Mouse (Mus musculus): ENCODE data around the gene Ergic1.

The Ergic1 gene

GRCm38 (mm10) chr17:26575786-26576690 is 14.7 kb downstream of the Ergic1 start:
- no peak for DNase-seq (ENCODE audit: low spot score)

DNA sequence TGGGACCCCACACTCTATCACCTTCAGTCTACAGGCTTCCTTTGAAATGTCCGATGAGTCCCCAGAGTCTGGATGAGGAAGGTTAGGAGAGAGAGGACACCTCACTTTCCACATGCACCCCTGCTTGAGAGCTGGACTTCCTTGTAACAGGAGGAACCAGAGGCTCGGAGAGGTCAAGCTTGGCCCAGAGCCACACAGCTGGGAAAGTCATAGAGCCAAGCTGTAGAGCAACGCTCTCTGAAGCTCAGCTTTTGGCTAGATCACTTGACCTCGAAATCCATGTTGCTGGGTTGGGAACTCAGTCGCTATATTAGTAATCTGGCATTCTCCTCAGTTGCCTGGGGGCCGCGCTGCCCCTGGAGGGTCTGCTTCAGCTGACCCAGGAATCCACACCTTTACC is 15.5 kb downstream of the Ergic1 start:
- DNase-seq (ENCODE audit: low spot score) = no peak

GRCm38 (mm10) chr17:26577309-26577708 is 16.0 kb downstream of the Ergic1 start:
- DNase-seq (ENCODE audit: low spot score) = no peak

DNA sequence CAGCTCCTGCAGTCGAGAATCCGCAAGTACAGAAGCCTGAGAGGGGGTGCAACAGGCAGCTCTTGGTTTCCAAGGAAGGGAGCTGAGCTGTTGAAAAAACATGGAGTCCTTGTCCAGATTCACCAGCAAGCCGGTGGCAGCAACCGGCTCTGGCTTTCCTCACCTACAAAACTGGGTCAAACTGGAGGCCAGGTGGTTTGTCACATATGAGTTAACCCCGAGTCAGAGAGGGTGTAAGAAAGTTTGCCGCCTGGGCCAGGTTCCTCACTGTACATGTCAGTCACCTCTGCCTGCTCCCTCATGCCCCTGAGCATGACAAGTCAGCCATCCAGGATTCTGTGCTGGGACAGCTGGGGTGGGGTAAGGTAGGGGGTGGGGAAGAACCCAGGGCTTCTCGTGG is 16.9 kb downstream of the Ergic1 start:
- no peak for DNase-seq (ENCODE audit: low spot score)

DNA sequence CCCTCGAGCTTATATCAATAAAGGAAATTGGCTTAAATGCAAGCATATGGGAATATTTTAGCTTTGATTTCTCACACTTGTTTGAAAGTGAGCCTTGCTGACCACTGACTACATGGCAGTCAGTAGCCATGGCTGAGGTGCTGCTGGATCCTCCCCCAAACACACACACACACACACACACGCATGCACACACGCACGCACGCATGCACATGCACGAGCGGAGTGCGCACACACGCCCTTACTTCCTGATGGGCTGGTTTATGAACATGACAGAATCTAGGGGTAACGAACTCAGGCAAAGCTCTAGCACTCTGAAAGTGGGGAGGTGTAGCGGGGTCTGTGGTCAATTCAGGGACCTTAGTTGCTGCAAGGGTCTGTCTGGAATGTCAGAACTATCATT is 17.5 kb downstream of the Ergic1 start:
- DNase-seq (ENCODE audit: low spot score) = no peak

DNA sequence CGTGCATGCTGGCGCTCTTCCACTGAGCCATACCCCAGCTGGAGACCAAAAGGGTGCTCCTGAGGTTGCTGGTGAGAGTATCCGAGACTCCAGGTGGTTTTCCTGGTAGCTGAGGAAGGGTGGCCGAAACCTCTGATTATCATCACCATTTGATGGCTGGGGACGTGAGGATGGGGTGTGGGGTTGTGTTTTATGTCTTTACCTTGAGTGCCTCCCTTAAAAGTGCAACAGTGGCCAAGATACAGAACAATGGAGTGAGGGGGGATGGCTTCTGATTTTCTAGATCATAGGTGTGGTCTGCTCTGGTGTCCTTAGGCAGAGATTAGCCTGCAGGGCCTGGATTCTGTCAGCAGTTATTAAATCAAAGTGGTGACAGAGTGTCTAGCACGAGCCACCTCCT is 18.1 kb downstream of the Ergic1 start:
- no peak for DNase-seq (ENCODE audit: low spot score)

- DNase-seq (ENCODE audit: low spot score) = no peak
Observed at GRCm38 (mm10) chr17:26580873-26581401, 19.6 kb downstream of the Ergic1 start.

DNA sequence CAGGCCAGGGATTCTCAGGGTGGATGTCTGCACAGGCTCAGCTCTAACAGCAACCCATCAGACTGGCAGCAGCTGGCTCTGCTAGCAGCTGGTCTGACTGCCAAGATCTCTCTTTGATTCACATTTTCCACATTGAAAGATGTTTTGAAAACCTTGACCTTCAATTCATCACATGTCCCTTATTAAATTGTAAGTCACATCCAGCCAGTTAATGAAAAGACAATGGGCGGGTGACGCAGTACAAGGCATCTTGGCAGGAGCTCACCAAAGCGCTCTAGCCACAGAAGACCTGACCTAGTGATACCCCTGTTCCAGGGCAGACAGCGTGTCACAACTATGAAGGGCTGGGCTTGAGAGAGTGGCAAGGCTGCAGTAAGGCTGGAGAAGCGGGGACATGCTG is 21.0 kb downstream of the Ergic1 start:
- DNase-seq (ENCODE audit: low spot score) = peak; percentile 85

- DNase-seq (ENCODE audit: low spot score) = no peak
Observed at GRCm38 (mm10) chr17:26583056-26583455, 21.8 kb downstream of the Ergic1 start.

DNA sequence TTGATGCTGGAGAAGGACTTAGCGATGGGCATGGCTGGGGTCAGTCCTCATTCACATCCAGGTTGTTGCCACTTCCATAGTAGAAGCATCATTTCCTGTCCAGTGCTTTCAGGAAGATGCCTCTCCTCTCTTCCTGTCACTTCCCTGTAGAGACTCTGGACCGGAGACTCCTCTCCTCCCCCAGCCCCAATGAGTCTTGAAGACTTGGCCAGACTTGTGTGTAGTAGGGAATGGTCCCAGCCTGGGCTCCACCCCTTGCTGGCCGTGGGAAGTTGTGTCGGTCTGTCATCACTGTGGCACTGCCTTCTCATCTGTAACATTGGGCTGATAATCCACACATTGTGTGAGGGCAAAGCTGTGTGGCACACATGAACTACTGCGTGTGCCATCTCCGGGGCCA is 22.3 kb downstream of the Ergic1 start:
- no peak for DNase-seq (ENCODE audit: low spot score)

GRCm38 (mm10) chr17:26584063-26584462 is 22.8 kb downstream of the Ergic1 start:
- no peak for DNase-seq (ENCODE audit: low spot score)

DNA sequence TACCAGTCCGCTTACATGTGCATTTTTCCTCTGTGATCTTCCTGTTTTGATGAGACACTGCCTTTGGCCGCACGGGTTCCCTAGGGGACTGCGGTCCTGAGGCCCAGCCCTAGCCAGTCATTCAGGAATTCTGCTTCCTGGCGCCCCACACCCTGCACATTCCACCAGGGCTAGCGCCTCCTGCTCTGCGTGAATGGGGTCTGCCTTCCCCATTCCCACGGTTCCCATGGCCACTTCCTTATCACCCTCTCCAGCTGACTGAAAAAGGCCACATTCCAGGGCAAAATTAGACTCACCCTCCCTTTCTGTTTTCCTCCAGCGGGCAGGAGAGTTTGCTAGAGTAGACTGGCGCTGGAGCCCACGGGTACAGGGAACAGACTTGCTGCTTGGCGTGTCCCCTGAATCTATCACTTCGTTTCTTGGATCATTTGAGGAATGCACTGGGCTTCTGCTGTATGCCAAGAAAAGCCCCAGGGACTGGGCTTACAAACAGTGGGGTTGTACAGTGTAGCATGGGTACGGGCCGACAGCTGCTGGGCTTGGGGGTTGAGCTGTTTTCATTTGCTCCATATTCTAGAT is 23.4 kb downstream of the Ergic1 start:
- DNase-seq (ENCODE audit: low spot score) = peak; percentile 86

- no peak for DNase-seq (ENCODE audit: low spot score)
Observed at GRCm38 (mm10) chr17:26587961-26588487, 26.7 kb downstream of the Ergic1 start.

GRCm38 (mm10) chr17:26592510-26592909 is 31.2 kb downstream of the Ergic1 start:
- DNase-seq (ENCODE audit: low spot score) = peak; percentile 80

- no peak for DNase-seq (ENCODE audit: low spot score)
Observed at GRCm38 (mm10) chr17:26593199-26593598, 31.9 kb downstream of the Ergic1 start.

DNA sequence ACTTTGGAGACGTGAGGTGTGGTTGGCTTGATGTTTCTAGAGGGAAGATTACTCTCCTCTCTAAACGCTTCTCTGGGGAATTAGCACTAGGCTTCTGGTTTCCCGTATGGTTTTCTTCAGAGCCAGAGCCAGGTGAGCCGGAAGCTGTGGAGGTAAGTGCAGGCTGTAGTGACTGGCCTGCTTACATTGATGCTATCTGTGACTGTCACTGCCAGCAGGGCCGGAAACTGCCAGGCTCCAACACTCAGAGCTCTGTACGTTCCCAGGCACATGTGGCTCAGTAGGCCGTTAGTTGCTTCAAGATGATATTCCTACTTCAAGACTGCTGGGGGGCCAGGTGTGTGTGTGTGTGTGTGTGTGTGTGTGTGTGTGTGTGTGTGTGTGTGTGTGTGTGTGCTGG is 32.9 kb downstream of the Ergic1 start:
- no peak for DNase-seq (ENCODE audit: low spot score)

DNA sequence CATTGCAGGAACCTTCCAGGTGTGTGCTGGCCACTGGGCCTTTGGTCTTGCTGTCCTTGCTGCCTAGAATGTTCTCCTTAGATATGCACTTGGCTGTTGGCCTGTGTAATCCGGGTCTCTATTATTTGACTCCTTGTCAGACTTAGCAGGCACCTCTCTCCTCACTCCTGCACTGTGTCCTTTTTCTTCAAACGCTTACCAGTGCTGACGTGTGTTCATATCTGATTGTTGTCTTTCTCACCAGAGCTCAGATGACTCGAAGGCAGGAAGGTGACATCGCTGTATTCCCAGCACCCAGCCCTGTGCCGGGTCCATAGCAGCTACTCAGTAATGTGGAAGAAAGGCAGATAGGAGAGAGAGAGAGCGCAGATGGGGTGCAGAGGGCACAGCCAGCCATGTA is 33.7 kb downstream of the Ergic1 start:
- no peak for DNase-seq (ENCODE audit: low spot score)

GRCm38 (mm10) chr17:26595448-26596167 is 34.3 kb downstream of the Ergic1 start:
- no peak for DNase-seq (ENCODE audit: low spot score)

DNA sequence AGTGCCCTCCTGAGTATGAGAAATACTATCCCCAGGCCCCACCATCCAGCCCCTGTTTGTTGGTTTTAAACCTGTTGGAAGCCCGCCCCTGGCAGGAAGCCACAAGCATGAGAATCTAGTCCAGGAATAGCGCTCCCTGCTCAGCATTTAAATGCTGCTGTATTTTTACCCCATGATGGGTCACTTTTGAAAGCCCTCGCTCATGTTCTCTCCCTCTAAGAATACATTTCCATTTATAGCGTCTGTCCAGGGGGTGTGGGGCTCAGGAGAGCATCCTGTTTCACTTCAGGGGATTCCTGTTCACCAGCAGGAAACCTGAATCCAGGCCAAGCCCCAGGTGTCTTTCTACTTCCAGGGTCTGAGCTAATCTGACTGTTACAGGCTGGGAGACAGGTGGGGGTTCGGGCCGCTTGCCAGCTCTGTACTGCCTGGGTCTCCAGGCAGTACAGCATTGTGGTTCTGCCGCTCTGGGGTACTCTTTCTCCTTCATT is 34.9 kb downstream of the Ergic1 start:
- peak; percentile 37 for DNase-seq (ENCODE audit: low spot score)

DNA sequence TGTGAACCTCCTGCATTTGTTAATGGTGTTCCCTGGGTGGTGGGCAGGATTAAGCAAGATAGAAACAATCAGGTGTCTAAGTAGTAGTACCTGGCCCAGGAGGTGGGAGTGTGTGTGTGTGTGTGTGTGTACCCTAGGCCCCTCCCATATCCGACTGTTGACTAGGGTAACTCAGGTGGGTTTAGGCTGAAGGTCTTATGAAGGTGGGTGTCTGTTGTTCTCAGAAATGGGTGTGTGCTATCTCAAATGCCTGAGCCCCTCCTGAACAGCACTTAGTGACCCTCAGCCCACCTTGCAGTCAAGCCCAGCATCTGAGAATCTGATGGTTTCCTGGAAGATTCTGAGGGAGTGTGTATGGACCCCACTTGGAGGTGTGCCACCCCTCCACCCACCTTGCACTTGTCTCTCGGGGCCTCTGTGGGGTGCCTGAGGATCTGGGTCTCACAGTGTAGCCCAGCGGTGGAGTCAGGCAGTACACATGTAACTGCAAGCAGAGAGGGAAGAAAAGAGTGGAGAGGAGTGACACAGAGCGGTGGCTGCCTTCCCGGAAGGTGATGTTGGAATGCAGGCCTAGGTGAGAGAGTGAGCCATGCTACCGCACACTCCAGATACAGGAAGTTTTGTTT is 35.7 kb downstream of the Ergic1 start:
- no peak for DNase-seq (ENCODE audit: low spot score)

- no peak for DNase-seq (ENCODE audit: low spot score)
Observed at GRCm38 (mm10) chr17:26598845-26599244, 37.6 kb downstream of the Ergic1 start.
